Mouse (Mus musculus) activated CD4-positive, CD25-positive, alpha-beta regulatory T cell, adult 4 months (primary cell): ENCODE data around the gene Frs3. TPM values are rescaled to one million over a fixed set of nuclear protein-coding genes. Genes with fewer than 3 reads are reported as not detected.
A peak's percentile ranks its signal among the peaks of the same experiment; 100 is the strongest.

Experiments used
- ATAC-seq: one replicate; pipeline ENCODE4 v1.8.0; 2017
- polyA plus RNA-seq, 2 experiments: library from polyadenylated mRNA; unstranded; fragments of 100-300 nt; shearing (Covaris generic); gene quantifications; one replicate each; pipeline ENCODE4 v1.2.1; 2017

Frs3 gene
- polyA plus RNA-seq, 2 experiments from 2014 or later = not detected

- no peak for ATAC-seq
Observed at GRCm38 (mm10) chr17:47693671-47694441, 5.0 kb downstream of the Frs3 start.

- ATAC-seq = no peak
Observed at GRCm38 (mm10) chr17:47694442-47694502, 5.4 kb downstream of the Frs3 start, which contains the start of gene Gm21981. Gene Gm21981 (minus strand): TSS chr17:47694455.

GRCm38 (mm10) chr17:47694503-47695336 lies 5.9 kb downstream of the Frs3 start, which contains the start of gene Prickle4:
Gene Prickle4 (minus strand): TSS chr17:47694736.
- ATAC-seq = peak; percentile 95

- ATAC-seq = no peak
Observed at GRCm38 (mm10) chr17:47695337-47695710, 6.5 kb downstream of the Frs3 start.

- ATAC-seq = no peak
Observed at GRCm38 (mm10) chr17:47698156-47698555, 9.3 kb downstream of the Frs3 start.

- ATAC-seq = no peak
Observed at GRCm38 (mm10) chr17:47699055-47699454, 10.2 kb downstream of the Frs3 start.

- no peak for ATAC-seq
Observed at GRCm38 (mm10) chr17:47701793-47702192, 13.0 kb downstream of the Frs3 start.

GRCm38 (mm10) chr17:47702548-47703345 lies 13.9 kb downstream of the Frs3 start:
- ATAC-seq = no peak

GRCm38 (mm10) chr17:47703556-47703955 lies 14.7 kb downstream of the Frs3 start:
- ATAC-seq = no peak

- no peak for ATAC-seq
Observed at GRCm38 (mm10) chr17:47704692-47705091, 15.9 kb downstream of the Frs3 start.

GRCm38 (mm10) chr17:47706196-47706595 lies 17.4 kb downstream of the Frs3 start:
- no peak for ATAC-seq

GRCm38 (mm10) chr17:47707961-47708360 lies 19.1 kb downstream of the Frs3 start:
- no peak for ATAC-seq

GRCm38 (mm10) chr17:47708972-47709371 lies 20.1 kb downstream of the Frs3 start:
- ATAC-seq = no peak

GRCm38 (mm10) chr17:47710036-47710435 lies 21.2 kb downstream of the Frs3 start:
- ATAC-seq = no peak

- no peak for ATAC-seq
Observed at GRCm38 (mm10) chr17:47711883-47712282, 23.1 kb downstream of the Frs3 start.

GRCm38 (mm10) chr17:47712889-47713571 lies 24.2 kb downstream of the Frs3 start:
- ATAC-seq = no peak

GRCm38 (mm10) chr17:47715037-47715436 lies 26.2 kb downstream of the Frs3 start:
- no peak for ATAC-seq

- ATAC-seq = no peak
Observed at GRCm38 (mm10) chr17:47721183-47721582, 32.4 kb downstream of the Frs3 start.

- ATAC-seq = no peak
Observed at GRCm38 (mm10) chr17:47726566-47726965, 37.7 kb downstream of the Frs3 start, which contains the start of gene Pgc. Gene Pgc (plus strand): TSS chr17:47726842.

GRCm38 (mm10) chr17:47730633-47731575 lies 42.1 kb downstream of the Frs3 start:
- ATAC-seq = no peak

- ATAC-seq = no peak
Observed at GRCm38 (mm10) chr17:47735553-47736100, 46.8 kb downstream of the Frs3 start.
